Mouse (Mus musculus) CH12.LX (cell line): ENCODE measurements at regions not wholly inside any gene's neighbourhood (a gene's known extent, or its start where the extent isn't known, plus 50 kb on each side); places are given as distances from the start of the nearest gene placed in this dataset.

Source experiments
- CTCF ChIP-seq, 2 experiments: IDR thresholded peaks in 1 of 2; conservative IDR thresholded peaks in 1 of 2; 2 replicates each; pipeline ENCODE4 v1.5.1; 2011 to 2012; ENCODE audit warnings: low read depth in 2 of 2, low read length in 2 of 2, improper control_type of control experiment in 1 of 2, inconsistent platforms in 1 of 2, mild to moderate bottlenecking in 1 of 2, moderate library complexity in 1 of 2
- ELF1 ChIP-seq: IDR thresholded peaks from 2 replicates; pipeline ENCODE4 v1.6.1; 2014; ENCODE audit warnings: low read depth, mild to moderate bottlenecking, inconsistent platforms, low read length, improper control_type of control experiment
- EP300 ChIP-seq: IDR thresholded peaks from 2 replicates; pipeline ENCODE4 v1.6.1; 2011; ENCODE audit warnings: low read length, improper control_type of control experiment
- GABPA ChIP-seq: IDR thresholded peaks from 2 replicates; pipeline ENCODE4 v1.6.1; 2012; ENCODE audit warnings: low read depth, low read length, improper control_type of control experiment, inconsistent platforms; ENCODE audit not compliant: insufficient replicate concordance
- HCFC1 ChIP-seq: IDR thresholded peaks from 2 replicates; pipeline ENCODE4 v1.6.1; 2012; ENCODE audit warnings: low read depth, mild to moderate bottlenecking, inconsistent platforms, low read length, improper control_type of control experiment
- JUND ChIP-seq: conservative IDR thresholded peaks from 2 replicates; pipeline ENCODE4 v1.6.1; 2011; ENCODE audit warnings: low read depth, low read length, improper control_type of control experiment
- MAX ChIP-seq: IDR thresholded peaks from 2 replicates; pipeline ENCODE4 v1.6.1; 2011; ENCODE audit warnings: low read length, improper control_type of control experiment
- MYC ChIP-seq: IDR thresholded peaks from 2 replicates; pipeline ENCODE4 v1.6.1; 2011; ENCODE audit warnings: low read depth, mild to moderate bottlenecking, improper control_type of control experiment, low read length
- POLR2A ChIP-seq: IDR thresholded peaks from 2 replicates; pipeline ENCODE4 v1.6.1; 2011; ENCODE audit warnings: low read depth, mild to moderate bottlenecking, improper control_type of control experiment, low read length
- POLR2AphosphoS2 ChIP-seq: IDR thresholded peaks from 2 replicates; pipeline ENCODE4 v1.6.1; 2011; ENCODE audit warnings: low read depth, low read length, improper control_type of control experiment
- RAD21 ChIP-seq: IDR thresholded peaks from 2 replicates; pipeline ENCODE4 v1.6.1; 2011; ENCODE audit warnings: low read depth, mild to moderate bottlenecking, low read length, improper control_type of control experiment, moderate library complexity
- UBTF ChIP-seq: IDR thresholded peaks from 2 replicates; pipeline ENCODE4 v1.6.1; 2012; ENCODE audit warnings: low read depth, mild to moderate bottlenecking, inconsistent platforms, low read length, improper control_type of control experiment, moderate library complexity
- USF1 ChIP-seq: IDR thresholded peaks from 2 replicates; pipeline ENCODE4 v1.6.1; 2014; ENCODE audit warnings: low read depth, mild to moderate bottlenecking, inconsistent platforms, low read length, improper control_type of control experiment

GRCm38 (mm10) chr11:57918447-57919059 is 85.9 kb upstream of the Hand1 start:
- no peak for TF ChIP-seq CTCF (conservative IDR thresholded peaks at IDR 0.05 in 1 of 2, IDR thresholded peaks at IDR 0.05 in 1 of 2; ENCODE audit: low read depth in 2 of 2, low read length in 2 of 2)
- TF ChIP-seq UBTF, result no peak
- TF ChIP-seq MYC, result no peak
- no peak for TF ChIP-seq POLR2A
- no peak for TF ChIP-seq MAX
- TF ChIP-seq GABPA, result no peak
- no peak for TF ChIP-seq EP300
- TF ChIP-seq RAD21, result no peak
- no peak for TF ChIP-seq USF1
- TF ChIP-seq ELF1, result no peak
- no peak for TF ChIP-seq HCFC1
- no peak for TF ChIP-seq POLR2AphosphoS2
- no peak for TF ChIP-seq JUND
